Mouse (Mus musculus): ENCODE results near the gene Fam178b.

The Fam178b gene

DNA sequence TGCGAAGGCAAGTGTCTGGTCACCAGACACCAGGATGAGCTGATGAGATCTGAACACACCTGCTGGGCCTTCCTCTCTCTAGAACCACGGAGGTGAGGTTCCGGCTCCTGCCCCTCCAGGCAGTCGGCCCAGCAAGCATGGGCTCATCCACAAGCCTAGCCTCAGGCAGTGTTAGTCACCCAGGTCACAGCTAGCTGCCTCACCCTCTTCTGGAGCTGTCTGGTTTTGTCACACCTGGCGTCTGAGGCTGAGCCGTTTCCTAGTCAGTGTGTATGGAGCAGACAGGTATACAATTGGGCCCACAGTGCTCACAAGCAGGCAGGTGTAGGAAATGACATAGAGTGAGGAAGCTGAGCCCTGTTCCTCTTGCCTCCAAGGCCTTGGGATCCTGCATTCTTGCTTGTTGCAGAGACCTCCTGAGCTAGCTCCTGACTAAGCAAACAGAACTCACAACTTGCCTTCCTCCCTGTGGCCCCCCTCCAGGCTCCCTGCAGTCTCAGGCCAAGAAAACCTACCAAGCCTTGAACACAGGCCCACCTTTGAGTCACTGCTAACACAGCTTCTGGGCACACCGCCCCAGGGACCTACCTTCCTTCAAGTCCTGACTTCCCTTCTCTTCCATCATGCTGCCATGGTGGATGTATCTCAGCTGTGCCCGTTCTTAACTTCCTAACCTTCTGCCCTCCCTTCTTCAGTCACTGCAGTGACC lies 99.4 kb downstream of the Fam178b start:
- DNase-seq: no peak

DNA sequence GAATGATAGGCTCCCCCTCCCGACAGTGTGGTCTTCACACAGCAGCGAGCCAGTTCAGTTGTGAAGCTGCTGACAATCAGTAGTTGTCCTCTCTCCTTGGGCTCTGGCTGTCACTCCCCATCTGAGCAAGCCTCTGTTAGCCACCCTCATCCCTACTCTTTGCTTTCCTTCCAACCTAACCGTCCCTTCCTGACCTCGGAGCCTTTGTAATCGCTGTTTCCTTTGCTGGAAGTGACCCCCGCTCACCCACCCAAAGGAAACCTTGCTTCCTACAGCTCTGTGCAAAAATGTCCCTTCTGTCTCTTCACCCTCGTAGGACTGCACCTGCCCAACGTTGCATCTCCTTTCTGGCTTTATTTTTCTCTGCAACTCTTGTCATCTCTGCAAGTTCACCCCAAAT lies 100.8 kb downstream of the Fam178b start:
- DNase-seq: no peak

DNA sequence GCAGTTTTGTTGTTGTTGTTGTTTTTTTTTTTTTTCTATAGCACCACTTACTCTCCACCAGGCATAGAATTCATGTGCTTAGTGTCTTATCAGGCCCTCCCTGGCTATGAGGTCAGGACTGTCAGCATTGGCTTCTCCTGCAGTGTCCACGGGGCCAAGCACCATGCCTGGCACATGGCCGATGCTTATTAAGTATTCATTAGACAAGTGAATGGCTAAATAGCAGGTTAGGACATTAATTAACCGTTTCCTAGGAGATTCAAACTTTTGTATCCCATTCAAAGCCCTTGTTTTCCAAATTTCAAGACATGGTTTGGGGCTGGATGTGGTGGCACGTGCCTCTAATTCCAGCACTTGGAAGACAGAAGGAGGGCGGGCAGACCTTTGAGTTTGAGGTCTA lies 101.7 kb downstream of the Fam178b start:
- no peak for DNase-seq

DNA sequence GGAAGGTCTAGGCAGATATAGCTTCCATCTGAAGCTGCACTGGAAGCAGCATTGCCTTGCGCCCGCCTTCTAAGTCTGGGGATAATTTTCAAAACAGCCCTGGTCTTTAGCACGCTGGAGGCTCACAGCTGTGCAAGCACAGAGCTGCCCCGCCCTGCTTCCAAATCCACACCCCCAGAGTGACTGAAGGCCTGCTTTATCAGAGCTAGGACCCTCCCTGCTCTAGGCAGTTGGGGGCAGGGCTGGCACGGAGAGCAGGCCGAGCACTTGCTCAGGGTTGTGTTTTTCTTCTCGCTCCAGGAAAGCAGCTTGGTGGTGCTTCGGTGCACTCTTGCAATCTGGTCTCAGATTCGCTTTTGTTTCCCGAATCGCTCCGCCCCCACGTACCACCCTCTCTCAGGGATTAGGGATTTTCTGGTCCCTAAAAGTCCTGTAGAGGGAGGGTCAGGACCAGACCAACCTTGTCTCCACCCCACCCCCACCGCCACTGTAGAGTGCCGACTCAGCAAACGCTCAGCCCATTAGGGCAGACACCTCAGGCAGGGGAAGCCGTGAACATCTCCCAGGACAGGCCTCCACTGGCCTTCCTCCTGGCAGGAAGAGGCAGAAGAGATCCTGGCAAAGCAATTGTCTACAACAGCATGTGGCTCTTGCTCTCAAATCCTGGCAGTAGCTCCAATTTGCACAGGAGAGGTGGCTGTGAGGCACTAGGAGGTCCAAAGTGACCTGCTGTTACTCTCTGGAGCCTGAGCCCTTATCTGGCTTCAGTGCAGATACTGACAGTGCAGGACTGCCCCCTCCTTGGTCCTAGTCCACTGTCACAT lies 102.4 kb downstream of the Fam178b start:
- peak; percentile 80 for DNase-seq

DNA sequence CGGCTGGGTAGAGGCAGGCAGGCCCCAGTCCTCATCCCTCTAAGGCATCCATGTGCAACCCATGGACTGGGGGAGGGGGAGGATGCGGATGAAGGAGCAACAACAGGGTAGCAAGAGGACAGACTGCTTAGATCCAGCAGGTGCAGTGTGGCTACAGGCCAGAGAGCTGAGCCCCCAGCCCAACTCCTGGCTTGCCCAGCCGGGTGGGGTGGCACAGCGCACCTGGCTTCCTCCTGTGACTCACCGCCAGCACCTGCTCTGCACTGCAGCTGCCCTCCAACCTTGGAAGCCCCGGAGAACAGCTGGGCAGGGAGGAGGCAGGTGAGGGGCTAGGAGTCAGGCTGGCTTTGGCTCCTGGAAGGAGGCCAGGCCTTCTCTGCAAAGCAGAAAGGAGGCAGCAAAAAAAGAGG lies 103.0 kb downstream of the Fam178b start:
- DNase-seq: peak; percentile 58

DNA sequence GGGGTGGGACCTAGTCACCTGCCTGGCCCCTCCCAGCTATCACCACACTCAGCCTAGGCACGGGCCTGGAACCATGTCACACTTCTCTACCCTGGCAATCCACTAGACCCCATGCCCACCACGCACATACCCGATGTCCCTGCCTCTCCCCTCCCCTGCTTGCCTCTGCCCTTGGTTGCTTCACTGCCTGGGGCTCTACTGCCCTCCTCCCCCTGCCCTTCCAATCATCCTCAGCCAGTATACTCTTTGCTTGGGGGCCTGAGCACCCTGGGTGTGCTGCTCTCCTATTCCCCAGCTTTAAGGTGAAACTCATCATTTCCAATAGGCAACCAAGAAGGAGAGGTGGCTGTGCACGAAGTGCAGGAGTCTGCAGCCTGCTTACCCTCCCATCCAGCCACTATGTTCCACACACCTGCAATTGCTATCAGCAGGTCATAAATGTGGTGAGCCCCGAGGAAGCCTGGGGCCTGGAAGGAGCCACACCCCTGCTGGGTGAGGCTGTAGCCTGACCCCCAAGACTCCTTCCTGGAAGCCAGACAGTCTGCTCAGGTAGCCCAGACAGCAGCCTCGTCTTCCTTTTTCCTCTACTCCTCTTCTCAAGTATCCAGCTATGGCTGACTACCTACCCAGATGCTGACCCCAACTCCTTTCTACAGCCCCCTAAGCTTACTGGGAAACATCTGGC lies 105.8 kb downstream of the Fam178b start:
- DNase-seq: no peak

DNA sequence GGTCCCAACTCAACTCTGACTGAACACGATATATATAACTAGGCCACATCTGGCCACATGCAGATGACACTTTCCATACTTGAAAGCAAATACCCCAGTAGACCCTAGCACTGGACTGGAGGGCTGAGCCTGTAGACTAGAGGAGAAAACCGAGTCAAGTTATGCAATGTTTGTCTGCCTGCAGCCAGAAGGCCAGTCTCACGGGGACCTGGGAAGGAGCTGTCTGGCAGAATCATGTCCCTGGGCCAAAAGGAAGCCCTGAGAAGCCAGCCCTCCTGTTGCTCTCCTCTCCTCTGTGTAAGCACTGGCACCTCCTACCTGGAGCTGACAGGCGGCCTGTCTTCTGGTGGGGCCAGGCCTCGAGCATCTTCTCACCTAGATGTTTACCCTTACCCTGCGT lies 107.6 kb downstream of the Fam178b start:
- DNase-seq: no peak

DNA sequence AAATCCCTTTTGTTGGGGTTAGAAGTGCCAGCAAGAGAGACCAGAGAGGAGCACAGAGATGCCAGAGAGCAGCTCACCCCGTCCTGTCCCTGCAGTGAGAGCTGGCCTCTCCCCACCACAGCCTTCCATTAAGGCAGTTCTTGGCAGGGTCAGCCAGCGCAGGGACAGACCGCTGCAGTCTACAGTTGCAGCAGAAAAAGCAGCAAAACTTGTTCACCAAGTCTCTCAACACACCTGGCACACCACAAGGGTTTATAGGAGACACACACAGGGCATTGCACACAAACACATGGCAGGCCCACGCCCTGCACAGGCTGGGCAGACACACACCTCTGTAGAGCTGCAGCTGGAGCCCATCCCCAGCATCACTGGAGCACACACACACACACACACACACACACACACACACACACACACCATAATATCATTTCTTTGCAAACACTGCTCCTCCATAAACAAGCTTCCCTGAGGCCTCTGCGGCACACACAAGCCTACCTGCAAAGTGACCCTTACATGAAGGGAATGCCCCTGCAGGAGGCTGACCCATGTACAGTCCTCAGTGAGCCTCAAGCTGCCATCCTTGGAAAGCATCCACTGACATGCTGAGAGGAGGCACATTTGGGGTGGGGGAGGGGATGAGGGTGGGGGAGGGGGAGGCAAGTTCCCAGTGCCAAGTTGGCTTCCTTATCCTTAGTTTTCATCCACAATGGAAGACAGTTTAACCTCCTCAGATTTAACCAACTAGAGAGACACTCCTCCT lies 108.6 kb downstream of the Fam178b start:
- DNase-seq: peak; percentile 34

DNA sequence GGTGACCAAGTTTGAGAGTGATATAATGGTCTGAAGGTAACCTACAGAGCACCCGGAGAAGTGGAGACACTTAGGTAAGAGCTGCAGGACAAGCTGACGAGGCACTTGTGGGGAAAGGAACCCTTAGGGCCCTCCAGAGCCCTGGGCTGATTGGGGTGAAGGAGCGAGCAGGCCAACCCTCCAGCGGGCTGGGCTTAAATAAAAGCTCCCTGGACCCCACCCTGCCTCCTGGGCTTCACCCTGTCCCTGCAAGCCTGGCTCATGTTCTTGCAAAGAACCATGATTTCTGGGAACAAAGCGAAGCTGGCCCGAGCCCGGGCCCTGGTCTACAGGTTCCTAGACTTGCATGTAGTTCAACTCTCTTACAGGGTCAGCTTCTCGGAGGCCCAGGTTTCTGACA lies 109.5 kb downstream of the Fam178b start:
- no peak for DNase-seq

DNA sequence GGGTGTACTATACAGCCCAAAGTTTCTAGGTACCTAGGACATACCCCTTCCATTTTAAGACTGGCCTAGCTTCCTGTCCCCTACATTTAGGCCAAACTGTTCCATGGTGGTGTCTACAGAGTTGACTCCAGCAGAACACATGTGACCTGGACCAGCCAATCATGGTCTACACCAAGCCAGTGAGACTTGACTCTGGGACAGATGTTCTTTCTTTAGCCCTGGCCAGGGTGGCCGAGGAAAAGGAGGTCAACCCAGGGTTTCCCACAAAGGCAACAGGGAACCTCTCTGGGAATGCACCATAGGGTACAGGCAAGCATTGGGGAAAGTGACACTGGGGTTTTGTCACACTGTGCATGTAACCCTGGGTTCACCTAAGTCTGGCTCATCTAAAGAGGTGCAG lies 110.3 kb downstream of the Fam178b start:
- no peak for DNase-seq

DNA sequence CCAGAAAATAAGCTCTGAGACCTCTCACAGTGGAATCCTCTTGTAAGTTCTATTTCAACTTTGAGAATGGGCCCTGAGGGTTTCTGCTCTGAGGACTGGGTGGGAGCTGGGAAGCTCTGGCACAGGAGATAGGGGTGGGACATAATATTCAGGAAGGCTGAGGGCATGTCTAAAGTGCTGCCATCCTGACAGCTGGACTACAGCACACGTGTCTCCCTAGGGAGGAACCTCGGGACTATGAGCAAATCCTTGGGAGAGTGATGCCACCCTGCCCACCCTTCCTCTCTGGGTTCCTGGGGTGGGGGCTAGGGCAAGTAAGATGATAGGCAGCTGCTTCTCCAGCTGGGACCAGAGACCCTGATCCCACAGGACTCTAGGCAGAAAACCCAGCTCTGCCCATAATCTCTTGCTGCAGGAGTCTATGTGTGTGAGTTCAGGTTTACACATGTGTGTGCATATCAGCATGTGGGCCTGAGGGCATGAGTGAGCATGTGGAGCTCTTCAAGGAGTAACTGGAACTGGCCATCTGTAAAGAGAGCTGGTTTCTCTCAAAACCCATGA lies 110.8 kb downstream of the Fam178b start:
- DNase-seq: no peak

DNA sequence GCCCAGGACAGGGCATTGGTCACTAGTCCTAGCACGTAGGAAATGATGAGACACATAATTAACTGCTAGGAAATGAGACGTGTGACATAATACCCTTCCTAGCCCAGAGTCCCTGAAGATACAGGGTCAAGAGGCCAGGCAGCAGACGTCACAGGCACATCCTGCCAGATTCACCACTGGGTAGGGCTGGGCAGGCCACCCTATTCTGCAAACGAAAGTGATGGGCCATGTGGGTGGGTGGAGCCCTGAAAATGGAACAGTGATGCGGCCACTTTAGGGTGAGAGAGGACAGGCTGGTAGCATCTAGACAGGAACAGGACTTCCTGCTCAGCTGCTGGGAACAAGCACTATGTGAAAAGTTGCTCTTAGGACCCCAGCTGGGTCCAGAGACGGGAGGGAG lies 111.4 kb downstream of the Fam178b start:
- peak; percentile 83 for DNase-seq

DNA sequence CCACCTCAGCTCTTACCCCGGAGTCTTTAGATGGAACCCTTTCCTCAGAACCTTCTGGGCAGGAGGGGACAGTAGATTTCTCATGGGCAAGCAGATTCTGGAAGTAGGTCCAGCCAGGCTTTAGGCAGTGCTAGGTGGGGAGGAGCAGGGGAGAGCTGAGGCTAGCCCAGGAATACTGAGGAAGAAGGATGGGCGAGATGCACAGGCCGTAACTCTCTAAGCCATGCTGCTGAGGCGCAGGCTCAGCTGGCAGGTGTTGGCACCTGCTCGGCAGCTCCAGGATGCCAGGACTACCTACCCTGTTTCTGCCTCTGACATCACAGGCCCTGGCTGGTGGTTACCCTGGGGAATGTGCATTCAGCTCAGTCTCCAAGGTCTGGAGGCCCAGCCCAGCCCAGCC lies 112.7 kb downstream of the Fam178b start:
- DNase-seq: no peak

DNA sequence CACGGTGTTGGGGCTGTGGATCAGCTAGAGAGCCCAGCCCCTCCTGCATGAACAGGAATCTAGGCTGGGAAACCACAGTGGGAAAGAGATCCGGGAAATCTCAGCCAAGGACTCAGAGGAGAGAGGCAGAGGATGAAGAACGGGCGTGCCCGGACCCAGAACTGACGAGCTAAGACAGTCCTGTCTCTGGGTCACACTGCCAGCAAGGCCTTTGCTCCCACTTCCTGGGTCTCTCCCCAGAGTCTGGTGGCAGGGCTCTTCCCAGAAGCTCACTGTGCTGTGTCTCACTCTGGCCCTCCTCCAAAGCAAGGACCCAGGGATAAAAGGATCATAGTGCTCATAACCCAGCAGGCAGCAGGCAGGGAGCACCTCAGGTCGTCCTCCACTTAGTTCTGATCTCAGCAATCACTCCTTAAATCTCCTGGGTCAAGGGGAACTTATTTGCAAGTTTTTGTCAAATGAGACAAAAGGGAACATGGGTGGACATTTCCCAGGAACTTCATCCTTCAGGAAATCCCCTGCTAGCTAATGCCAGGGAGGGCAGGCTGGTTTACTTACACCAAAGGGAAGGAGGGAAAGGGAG lies 113.2 kb downstream of the Fam178b start:
- DNase-seq: no peak

DNA sequence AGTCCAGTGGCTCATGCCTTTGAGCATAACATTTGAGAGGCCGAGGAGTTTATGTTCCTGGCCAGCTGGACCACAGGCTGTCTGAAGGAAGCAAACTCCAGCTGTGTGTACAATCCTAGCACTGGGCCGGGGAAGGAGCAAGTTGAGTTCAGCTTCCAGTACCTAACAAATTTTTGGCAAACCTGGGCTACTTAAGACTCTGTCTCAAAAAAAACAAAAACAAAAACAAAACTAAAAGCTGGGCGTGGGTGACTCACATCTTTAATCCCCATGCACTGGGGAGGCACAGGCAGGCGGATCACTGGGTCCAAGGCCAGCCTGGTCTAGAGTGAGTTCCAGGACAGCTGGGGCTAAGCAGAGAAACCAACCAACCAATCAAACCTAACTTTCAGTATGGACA lies 114.2 kb downstream of the Fam178b start:
- no peak for DNase-seq

DNA sequence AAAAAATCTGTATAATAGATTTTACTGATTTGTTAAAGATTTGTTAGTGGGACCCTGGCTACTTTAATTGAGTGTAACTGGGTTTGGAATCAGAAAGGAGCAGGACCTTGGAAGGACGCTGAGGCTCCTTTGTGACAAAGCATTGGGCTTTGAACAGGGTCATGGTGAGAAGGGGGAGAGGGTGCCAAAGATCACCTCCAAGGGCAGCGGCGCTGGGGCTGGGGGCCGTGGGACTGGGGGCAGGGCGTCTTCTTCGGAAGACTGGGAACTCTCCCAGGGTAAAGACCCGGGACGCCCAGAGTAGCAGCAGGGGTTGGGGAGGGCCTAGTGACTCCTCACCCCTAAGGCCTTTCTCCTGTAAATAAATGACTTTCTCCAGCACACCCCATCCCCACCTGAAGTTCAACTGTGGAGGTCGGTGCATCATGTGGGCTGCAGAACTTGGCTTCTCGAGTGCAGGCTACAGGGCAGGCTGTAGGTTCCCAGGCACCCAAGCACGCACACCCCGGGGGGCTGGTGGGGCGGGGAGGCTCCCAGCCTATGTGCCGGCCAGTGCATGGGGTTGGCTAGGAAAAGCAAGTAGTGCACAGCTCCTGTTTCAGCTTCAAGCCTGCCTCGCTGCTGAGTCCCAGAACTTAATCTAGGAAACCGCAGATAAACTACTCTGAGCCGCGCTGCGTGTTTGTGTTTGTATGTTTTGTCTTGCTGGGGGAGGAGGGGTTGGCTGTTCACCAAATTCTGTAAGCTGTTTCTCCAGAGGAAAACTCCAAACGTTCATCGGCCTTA lies 115.0 kb downstream of the Fam178b start:
- DNase-seq: peak; percentile 54

DNA sequence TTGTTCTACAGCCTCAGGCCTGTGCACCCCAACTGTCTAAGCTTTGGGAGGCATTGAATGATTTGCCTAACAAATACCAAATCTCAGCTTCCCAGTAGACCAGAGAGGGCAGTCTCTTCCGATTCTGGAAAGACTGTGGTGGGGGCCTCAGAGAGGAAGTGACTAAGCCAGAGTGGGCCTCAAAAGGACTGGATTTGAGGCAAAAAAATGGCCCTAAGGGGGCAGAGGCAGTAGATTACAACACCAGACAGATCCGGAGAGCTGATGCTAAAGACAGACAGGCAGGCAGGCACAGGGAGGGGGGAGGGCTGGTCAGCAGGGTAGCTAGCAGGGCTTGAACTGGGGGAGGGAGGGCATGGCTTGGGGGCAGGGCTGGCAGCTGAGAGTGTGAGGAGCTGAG lies 116.6 kb downstream of the Fam178b start:
- no peak for DNase-seq

DNA sequence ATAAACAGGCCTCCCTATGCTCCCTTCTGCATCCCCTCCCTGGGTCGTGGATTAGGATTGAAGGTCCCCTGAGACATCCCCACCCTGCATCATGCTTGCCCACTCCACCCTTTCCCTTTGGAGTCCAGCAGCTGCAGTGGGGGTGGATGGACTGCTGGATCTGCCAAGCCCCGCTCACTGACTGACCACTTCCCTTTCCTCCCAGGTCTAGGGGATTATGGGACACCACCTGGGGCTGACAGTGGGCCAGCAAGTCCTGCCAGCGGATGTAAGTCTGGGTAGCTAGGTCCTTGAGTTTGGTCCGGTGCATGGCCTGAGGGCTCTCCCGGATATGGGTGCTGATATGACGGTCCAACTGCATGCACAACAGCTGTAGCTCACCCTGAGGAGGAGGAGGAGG lies 118.9 kb downstream of the Fam178b start:
- peak; percentile 55 for DNase-seq

DNA sequence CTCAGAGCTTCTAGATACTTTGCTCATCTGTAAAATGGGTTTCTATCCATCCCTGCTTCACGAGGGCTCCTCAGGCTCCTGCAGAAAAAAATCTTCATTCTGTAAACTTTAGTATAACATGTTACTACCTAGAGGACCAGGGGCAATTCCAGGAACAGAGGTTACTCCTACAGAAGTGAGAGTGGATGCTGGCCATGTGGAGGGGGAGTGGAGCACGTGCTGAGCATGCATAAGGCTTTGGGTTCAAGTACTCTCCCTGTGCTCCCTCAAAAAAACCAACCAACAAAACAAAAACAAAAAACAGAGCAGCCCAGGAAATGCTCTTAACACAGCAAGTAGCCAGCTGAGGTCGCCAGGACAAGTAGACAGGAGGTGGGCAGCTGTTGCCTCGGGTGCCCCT lies 119.4 kb downstream of the Fam178b start:
- DNase-seq: no peak

DNA sequence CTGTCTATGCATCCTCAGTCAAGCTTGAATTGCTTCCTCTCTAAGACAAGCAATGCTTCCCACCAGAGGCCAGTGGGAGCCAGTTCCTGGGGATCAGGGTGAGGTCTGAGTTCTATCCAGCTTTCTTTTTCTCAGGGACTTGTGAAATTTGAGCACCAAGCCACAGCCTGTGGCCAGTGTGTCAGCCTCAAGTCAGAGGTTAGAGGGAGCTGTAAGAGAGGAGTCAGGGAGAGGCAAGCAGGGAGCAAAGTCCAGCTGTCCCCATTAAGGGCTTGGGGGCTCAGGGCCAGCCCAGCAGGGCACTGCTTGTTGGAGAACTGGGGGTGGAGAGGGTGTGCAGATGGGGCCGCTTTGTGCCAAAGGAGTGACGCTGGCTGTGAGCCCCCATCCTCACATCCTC lies 119.8 kb downstream of the Fam178b start:
- DNase-seq: no peak

DNA sequence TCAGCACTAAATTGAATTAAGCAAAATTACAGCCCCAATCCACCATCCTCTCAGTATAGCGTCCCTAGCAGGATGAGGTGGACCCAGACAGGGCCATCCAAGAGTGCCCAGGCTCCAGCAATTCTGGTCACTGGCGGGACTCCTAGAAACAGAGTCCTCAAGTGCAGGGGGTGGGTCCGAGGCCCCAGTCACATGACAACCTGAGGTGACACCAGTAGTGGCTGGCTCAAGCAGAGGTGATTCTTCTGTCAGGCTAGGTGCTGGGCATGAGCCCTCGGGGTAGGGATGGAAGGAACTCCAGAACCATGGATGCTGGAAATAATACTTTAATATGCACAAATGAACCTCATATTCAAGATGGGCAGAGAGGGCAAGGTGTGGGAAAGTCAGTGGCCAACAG lies 120.6 kb downstream of the Fam178b start:
- no peak for DNase-seq

DNA sequence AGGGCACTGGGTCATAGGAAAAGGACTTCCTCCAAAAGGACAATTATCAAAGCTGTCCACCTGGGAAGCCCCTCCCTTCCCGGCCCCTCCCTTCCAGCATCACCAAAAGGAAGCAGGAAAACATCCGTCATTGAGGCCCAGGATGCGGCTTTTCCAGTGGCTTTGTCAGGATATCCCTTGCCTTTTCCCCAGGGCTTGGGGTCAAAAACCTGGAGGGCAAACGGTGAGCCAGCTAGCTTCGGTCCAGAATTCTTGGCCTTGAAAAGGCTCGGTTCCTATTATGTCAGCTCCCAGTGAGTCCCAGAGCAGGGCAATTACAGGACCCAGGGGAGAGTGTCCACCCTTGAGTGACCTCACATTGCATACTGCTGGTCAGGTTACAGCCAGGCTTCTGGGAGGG lies 122.1 kb downstream of the Fam178b start:
- peak; percentile 76 for DNase-seq
